Mouse (Mus musculus) splenic B cell, adult 2 months (primary cell): ENCODE measurements at regions not wholly inside any gene's neighbourhood (a gene's known extent, or its start where the extent isn't known, plus 50 kb on each side); places are given as distances from the start of the nearest gene placed in this dataset.

Source experiments
- DNase-seq: peaks from one replicate; pipeline ENCODE4 v3.0.0-alpha.2; 2011; ENCODE audit warnings: low read depth, low spot score
- H3K27me3 ChIP-seq: 2 replicates; pipeline ENCODE4 v1.6.1; 2012; ENCODE audit warnings: mild to moderate bottlenecking, low read length, moderate library complexity, mixed read lengths; ENCODE audit not compliant: control insufficient read depth, poor library complexity, insufficient read depth, severe bottlenecking
- H3K36me3 ChIP-seq: 2 replicates; pipeline ENCODE4 v1.6.1; 2012; ENCODE audit warnings: mild to moderate bottlenecking, low read length, moderate library complexity, mixed read lengths; ENCODE audit not compliant: control insufficient read depth, poor library complexity, insufficient read depth, severe bottlenecking

- H3K36me3 ChIP-seq, result no peaks in the 10 kb centered on the region
- no peak for DNase-seq
- H3K27me3 ChIP-seq, result no peaks in the 10 kb centered on the region
These were observed 75.8 kb upstream of the Sipa1l1 start for GRCm38 (mm10) chr12:82093317-82093716.

- Histone ChIP-seq H3K36me3 (no peaks in the 10 kb centered on the region), H3K27me3 (no peaks in the 10 kb centered on the region)
- no peak for DNase-seq
These were observed 73.7 kb upstream of the Sipa1l1 start for GRCm38 (mm10) chr12:82095396-82095795.

- H3K36me3 ChIP-seq, result no peaks in the 10 kb centered on the region
- DNase-seq, result no peak
- no peaks in the 10 kb centered on the region for H3K27me3 ChIP-seq
These were observed 72.0 kb upstream of the Sipa1l1 start for GRCm38 (mm10) chr12:82097126-82097525.

GRCm38 (mm10) chr12:82097620-82098019 lies 71.5 kb upstream of the Sipa1l1 start:
- no peak for DNase-seq
- Histone ChIP-seq H3K36me3 (no peaks in the 10 kb centered on the region), H3K27me3 (no peaks in the 10 kb centered on the region)

GRCm38 (mm10) chr12:82104211-82104610 lies 64.9 kb upstream of the Sipa1l1 start:
- no peaks in the 10 kb centered on the region for H3K27me3 ChIP-seq
- H3K36me3 ChIP-seq, result no peaks in the 10 kb centered on the region
- no peak for DNase-seq

- H3K27me3 ChIP-seq, result no peaks in the 10 kb centered on the region
- H3K36me3 ChIP-seq, result no peaks in the 10 kb centered on the region
- no peak for DNase-seq
These were observed 63.7 kb upstream of the Sipa1l1 start for GRCm38 (mm10) chr12:82105184-82106031.

- Histone ChIP-seq H3K27me3 (no peaks in the 10 kb centered on the region), H3K36me3 (no peaks in the 10 kb centered on the region)
- DNase-seq, result no peak
These were observed 53.4 kb upstream of the Sipa1l1 start for GRCm38 (mm10) chr12:82115766-82116165.
